Mouse (Mus musculus) lung, postnatal 0 days (tissue): ENCODE results near the gene Kcna10. TPM values are rescaled to one million over a fixed set of nuclear protein-coding genes. Genes with fewer than 3 reads are reported as not detected.

Experiments
- ATAC-seq: fragments of 200-750 bp; cut with Nextera tagmentation; 2 replicates; pipeline ENCODE4 v1.8.0; 2017; ENCODE audit warnings: moderate library complexity
- DNase-seq: peaks from one replicate; pipeline ENCODE4 v3.0.0-alpha.2; 2016; ENCODE audit warnings: low spot score
- H3K27ac ChIP-seq: fragments of 300-500 bp; sonication (generic); 2 replicates; pipeline ENCODE4 v1.5.1; 2014; ENCODE audit warnings: antibody characterized with exemption, mild to moderate bottlenecking, low read length, mixed read lengths
- H3K27me3 ChIP-seq: fragments of 300-500 bp; sonication (generic); replicated peaks from 2 replicates; pipeline ENCODE4 v1.6.1; 2014; ENCODE audit warnings: low read length, mixed read lengths; ENCODE audit not compliant: insufficient read depth
- H3K36me3 ChIP-seq: fragments of 300-500 bp; sonication (generic); 2 replicates; pipeline ENCODE4 v1.6.1; 2014; ENCODE audit warnings: low read length, mixed read lengths; ENCODE audit not compliant: insufficient read depth
- H3K4me1 ChIP-seq: fragments of 300-500 bp; sonication (generic); 2 replicates; pipeline ENCODE4 v1.6.1; 2014; ENCODE audit warnings: antibody characterized with exemption, low read depth, low read length, mixed read lengths; ENCODE audit not compliant: insufficient read depth
- H3K4me2 ChIP-seq: fragments of 300-500 bp; sonication (generic); replicated peaks from 2 replicates; pipeline ENCODE4 v1.6.1; 2014; ENCODE audit warnings: low read depth, mild to moderate bottlenecking, low read length, moderate library complexity, mixed read lengths
- H3K4me3 ChIP-seq: fragments of 300-500 bp; sonication (generic); 2 replicates; pipeline ENCODE4 v1.5.1; 2014; ENCODE audit warnings: low read depth, low read length
- H3K9ac ChIP-seq: fragments of 300-500 bp; sonication (generic); replicated peaks from 2 replicates; pipeline ENCODE4 v1.6.1; 2014; ENCODE audit warnings: low read depth, mild to moderate bottlenecking
- H3K9me3 ChIP-seq: fragments of 300-500 bp; sonication (generic); 2 replicates; pipeline ENCODE4 v1.6.1; 2016; ENCODE audit warnings: low read length, mixed read lengths
- CTCF ChIP-seq: IDR thresholded peaks from 2 replicates; pipeline ENCODE4 v1.5.1; 2016; ENCODE audit warnings: antibody characterized with exemption, mild to moderate bottlenecking
- EP300 ChIP-seq: IDR thresholded peaks from 2 replicates; pipeline ENCODE4 v1.6.1; 2016; ENCODE audit warnings: antibody characterized with exemption, mild to moderate bottlenecking, control low read depth
- WGBS: fragments of 180-500 bp; shearing (Covaris S2); extraction: QIAGEN DNeasy Blood & Tissue Kit; methylation state at CpG from one replicate; pipeline ENCODE4 v1.1.7; 2014; 5-methylcytosine and 5-hydroxymethylcytosine counted together
- polyA plus RNA-seq: library from polyadenylated mRNA; unstranded; fragments of >200 nt; fragmentation: Nextera tagmentation; extraction: Ambion mirVana; gene quantifications from 2 replicates; pipeline ENCODE4 v1.2.1, GENCODE M21; 2015

Kcna10 gene
- polyA plus RNA-seq, 1 experiment from 2014 or later = not detected

DNA sequence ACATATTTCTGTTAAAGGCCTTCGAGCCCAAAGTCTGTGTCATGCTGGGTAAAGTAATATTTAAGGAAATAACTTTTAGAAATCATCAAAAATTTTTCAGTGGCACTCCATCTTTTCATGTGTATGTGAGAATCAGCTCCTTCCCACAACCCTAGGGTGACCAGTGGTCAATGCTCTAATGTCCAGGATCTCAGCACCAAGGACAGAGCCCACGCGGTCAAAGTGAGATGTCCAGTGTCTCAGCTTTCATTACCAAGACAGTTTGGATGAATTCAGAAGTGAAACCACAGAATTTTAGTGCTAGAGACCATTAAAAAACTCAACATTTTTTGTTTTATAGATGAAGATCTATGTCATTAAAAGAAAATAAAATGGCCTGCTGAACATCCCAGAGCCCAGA lies 10.9 kb upstream of the Kcna10 start:
- no peak overlapping the region for H3K4me3 ChIP-seq
- ATAC-seq = no peak
- H3K9me3 ChIP-seq = no peaks in the 10 kb centered on the region
- no peak overlapping the region for H3K9ac ChIP-seq
- no peak overlapping the region for H3K4me2 ChIP-seq
- no peak for TF ChIP-seq CTCF
- TF ChIP-seq EP300 = no peak
- WGBS = 62% methylated on average over 3 of the region's 3 CpGs
- H3K36me3 ChIP-seq = no peaks in the 10 kb centered on the region
- no peak for DNase-seq
- H3K27me3 ChIP-seq = no peaks in the 10 kb centered on the region
- no peaks in the 10 kb centered on the region for H3K4me1 ChIP-seq
- no peak overlapping the region for H3K27ac ChIP-seq

DNA sequence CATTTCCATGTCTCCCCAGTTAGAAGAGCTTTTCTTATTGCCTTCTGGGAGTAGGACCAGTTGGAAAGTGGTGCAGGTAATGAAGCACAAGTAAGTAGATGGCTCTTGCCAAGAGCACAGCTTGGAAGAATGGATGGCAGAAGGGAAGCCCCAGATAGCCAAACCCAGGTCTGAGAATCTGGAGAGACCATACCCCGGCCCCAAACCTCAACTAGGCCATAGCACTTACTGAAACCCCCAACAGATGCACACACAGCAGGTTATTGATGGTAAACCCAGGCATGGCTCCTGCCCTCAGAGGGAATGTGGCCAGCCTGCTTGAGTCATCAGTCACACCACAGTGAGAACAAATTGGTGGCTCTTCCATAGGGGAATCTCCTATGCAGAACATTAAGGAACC lies 10.3 kb upstream of the Kcna10 start:
- DNase-seq (no peak), ATAC-seq (no peak)
- WGBS = 78% methylated on average over 1 of the region's 1 CpGs
- TF ChIP-seq CTCF = no peak
- TF ChIP-seq EP300 = no peak
- Histone ChIP-seq H3K36me3 (no peaks in the 10 kb centered on the region), H3K27ac (no peak overlapping the region), H3K27me3 (no peaks in the 10 kb centered on the region), H3K9me3 (no peaks in the 10 kb centered on the region), H3K4me3 (no peak overlapping the region), H3K4me1 (no peaks in the 10 kb centered on the region), H3K9ac (no peak overlapping the region), H3K4me2 (no peak overlapping the region)

DNA sequence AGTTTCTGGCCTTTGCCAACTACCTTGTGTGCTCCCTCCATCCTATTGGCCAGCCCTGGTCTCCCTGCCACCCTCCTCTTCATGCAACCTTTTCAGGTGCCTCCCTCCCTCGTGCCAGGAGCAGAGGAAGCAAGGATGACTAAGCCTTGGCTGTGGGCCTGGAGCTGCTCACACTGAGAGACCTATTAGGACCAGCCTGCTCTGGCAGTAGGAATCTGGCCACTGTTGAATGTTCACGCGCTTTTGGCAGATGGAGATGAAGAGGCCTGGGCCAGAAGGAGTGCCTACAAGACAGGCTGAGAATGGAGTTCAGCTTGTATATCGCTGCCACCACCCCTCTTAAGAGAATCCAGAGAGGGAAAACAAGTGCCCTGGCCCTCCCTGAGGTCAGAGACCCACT lies 7.4 kb upstream of the Kcna10 start:
- H3K4me2 ChIP-seq = no peak overlapping the region
- DNase-seq = peak; percentile 16
- no peak overlapping the region for H3K27ac ChIP-seq
- 53% methylated on average over 4 of the region's 4 CpGs for WGBS
- no peak for TF ChIP-seq EP300
- H3K27me3 ChIP-seq = no peaks in the 10 kb centered on the region
- H3K4me3 ChIP-seq = no peak overlapping the region
- no peak for ATAC-seq
- H3K9me3 ChIP-seq = no peaks in the 10 kb centered on the region
- no peaks in the 10 kb centered on the region for H3K4me1 ChIP-seq
- no peaks in the 10 kb centered on the region for H3K36me3 ChIP-seq
- H3K9ac ChIP-seq = no peak overlapping the region

DNA sequence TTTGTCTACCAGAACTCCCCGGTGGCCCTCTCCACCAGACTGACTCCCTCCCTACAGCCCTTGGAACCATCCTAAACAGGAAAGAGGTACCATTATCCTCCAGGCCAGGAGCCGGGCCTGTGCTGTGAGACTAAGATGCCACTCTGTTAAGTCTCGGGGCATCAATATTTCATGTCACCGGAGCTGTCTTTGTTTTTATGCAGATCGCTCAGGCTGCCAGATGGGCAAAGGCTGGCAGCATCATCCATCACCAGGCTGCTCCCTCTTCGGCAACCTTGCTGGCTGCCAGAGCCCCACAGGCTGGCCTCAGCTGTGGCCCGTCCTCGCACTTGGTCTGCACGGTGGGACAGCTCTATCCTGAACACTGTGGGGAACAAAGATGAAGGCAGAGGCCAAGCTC lies 6.4 kb upstream of the Kcna10 start:
- Histone ChIP-seq H3K9ac (no peak overlapping the region), H3K27ac (no peak overlapping the region)
- WGBS = 56% methylated on average over 9 of the region's 9 CpGs

DNA sequence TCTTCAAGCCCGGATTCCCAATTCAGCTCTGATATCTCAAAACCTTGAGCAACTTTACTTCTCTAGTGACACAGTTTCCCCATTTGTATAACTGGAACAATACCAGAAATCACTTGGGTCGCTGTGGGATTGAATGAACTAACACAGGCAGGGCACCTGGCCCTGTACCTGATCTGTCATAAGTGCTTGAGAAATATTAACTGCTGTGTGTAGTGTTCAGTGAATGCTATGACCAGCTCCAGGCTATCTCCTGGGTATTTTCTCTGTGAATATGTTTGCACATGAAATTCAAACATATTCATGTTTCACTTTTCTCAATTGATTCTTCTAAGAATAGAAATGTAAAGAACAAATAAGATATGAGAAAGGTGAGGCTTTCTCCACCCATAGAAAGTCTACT lies 2.0 kb upstream of the Kcna10 start:
- 71% methylated on average over 2 of the region's 2 CpGs for WGBS
- DNase-seq = no peak
- no peaks in the 10 kb centered on the region for H3K27me3 ChIP-seq
- H3K4me1 ChIP-seq = no peaks in the 10 kb centered on the region
- no peak for ATAC-seq
- H3K27ac ChIP-seq = no peak overlapping the region
- TF ChIP-seq EP300 (no peak), CTCF (no peak)
- H3K4me3 ChIP-seq = no peak overlapping the region
- no peak overlapping the region for H3K4me2 ChIP-seq
- H3K9ac ChIP-seq = no peak overlapping the region
- no peaks in the 10 kb centered on the region for H3K9me3 ChIP-seq
- no peaks in the 10 kb centered on the region for H3K36me3 ChIP-seq

More for the DNA sequence above, 6.4 kb upstream of the Kcna10 start:
- ATAC-seq (no peak), DNase-seq (no peak)
- Histone ChIP-seq H3K9me3 (no peaks in the 10 kb centered on the region), H3K27me3 (no peaks in the 10 kb centered on the region), H3K4me3 (no peak overlapping the region), H3K4me1 (no peaks in the 10 kb centered on the region), H3K36me3 (no peaks in the 10 kb centered on the region), H3K4me2 (no peak overlapping the region)
- TF ChIP-seq EP300 (no peak), CTCF (no peak)

DNA sequence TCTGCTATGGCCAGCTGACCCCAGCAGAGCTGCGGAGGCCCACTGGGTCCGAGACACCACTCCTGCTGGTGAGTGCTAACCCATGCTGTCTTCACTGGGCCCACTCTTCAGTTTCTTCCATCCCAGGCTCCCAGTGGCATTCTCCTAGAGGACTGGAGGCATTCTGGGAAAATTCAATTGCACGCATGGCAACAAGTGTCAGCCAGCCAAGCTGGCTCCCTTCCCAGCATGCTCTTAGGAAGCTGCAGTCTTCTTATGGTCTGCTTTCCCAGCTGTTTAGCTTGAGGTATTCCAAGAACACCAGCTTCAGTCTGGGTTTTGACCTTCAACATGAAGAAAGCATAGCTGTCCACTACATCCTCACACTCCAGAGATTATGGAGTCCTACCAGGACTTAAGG lies 322 bp downstream of the Kcna10 start:
- no peaks in the 10 kb centered on the region for H3K27me3 ChIP-seq
- WGBS = 60% methylated on average over 3 of the region's 3 CpGs
- peak; percentile 30 for DNase-seq
- no peak for ATAC-seq
- H3K9ac ChIP-seq = no peak overlapping the region
- no peak for TF ChIP-seq EP300
- TF ChIP-seq CTCF = no peak
- no peak overlapping the region for H3K4me3 ChIP-seq
- no peaks in the 10 kb centered on the region for H3K4me1 ChIP-seq
- no peaks in the 10 kb centered on the region for H3K9me3 ChIP-seq
- no peaks in the 10 kb centered on the region for H3K36me3 ChIP-seq
- H3K4me2 ChIP-seq = no peak overlapping the region
- H3K27ac ChIP-seq = no peak overlapping the region

DNA sequence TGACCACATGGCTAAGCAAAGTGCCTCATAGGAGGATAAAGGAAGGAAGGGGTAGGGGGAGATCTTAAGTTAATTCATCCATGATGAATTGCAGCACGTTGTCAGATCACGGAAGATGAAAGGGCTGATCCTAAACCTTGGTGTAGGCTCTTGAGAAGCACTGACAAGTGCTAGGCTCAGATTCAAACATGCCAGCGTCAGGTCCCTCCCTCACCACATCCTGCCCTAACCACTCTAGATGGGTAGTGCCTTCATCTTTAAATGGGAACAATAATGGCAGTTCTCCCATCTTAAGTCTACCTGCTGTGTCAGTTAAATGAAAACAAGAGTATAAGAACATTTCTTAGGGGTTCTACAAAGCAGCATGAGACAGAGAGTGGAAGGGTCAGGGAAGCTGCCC lies 2.7 kb downstream of the Kcna10 start:
- Histone ChIP-seq H3K9me3 (no peaks in the 10 kb centered on the region), H3K9ac (no peak overlapping the region), H3K4me3 (no peak overlapping the region), H3K4me1 (no peaks in the 10 kb centered on the region), H3K27ac (no peak overlapping the region), H3K4me2 (no peak overlapping the region), H3K27me3 (no peaks in the 10 kb centered on the region), H3K36me3 (no peaks in the 10 kb centered on the region)
- ATAC-seq (no peak), DNase-seq (no peak)
- TF ChIP-seq CTCF (no peak), EP300 (no peak)
- 64% methylated on average over 3 of the region's 3 CpGs for WGBS
